ENCODE assay signal across 7 mouse cellular contexts in the genomic region with DNA sequence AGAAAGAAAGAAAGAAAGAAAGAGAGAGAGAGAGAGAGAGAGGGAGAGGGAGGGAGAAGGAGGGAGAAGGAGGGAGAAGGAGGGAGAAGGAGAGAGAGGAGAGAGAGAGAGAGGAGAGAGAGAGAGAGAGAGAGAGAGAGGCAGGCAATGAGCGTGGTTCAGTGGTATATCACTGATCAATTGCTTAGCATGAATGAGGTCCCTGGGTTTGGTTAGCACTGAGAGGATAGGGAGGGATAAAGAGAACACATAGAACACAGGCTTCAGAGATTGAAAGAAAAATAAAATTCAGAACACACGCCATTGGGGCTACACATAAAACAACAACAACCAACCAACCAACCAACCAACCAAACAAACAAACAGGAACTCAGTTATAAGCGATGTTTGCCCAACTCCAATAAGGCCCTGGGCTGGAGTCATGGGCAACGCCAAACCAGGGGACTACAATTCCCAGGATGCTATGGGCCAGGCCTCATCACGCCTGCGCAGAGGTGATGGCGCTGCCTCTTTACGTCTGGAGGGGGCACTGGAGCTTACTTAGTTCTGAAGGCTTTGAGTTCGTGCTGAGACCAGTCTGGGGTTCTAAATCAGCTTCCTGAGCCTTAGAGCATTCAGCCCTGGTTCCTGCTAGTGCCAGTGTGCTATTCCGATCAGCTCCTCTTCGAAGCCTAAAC. TPM values are rescaled to one million over a fixed set of nuclear protein-coding genes. Genes with fewer than 3 reads are reported as not detected.
DNase-seq lines count a peak whose midpoint lies in the region; ATAC-seq lines count a peak whose summit lies in the region.

No protein-coding gene starts in this region.

- ATAC-seq in intestine, embryonic 15.5 days: peak; percentile 90

- no peak overlapping the region for H3K27ac ChIP-seq in intestine, embryonic 15.5 days

- WGBS in intestine, embryonic 15.5 days: 22% methylated on average over 11 of the region's 11 CpGs

- H3K4me2 ChIP-seq in intestine, embryonic 15.5 days (replicated peaks): peak overlapping the region; percentile 59

- H3K9me3 ChIP-seq in intestine, embryonic 15.5 days: no peaks in the 10 kb centered on the region

- H3K4me3 ChIP-seq in intestine, embryonic 15.5 days (replicated peaks): peak overlapping the region; percentile 23

- no peaks in the 10 kb centered on the region for H3K36me3 ChIP-seq in intestine, embryonic 15.5 days

- H3K4me1 ChIP-seq in intestine, embryonic 15.5 days (replicated peaks): no peaks in the 10 kb centered on the region

- no peaks in the 10 kb centered on the region for H3K27me3 ChIP-seq in intestine, embryonic 15.5 days (replicated peaks)

- H3K9ac ChIP-seq in intestine, embryonic 15.5 days: no peak overlapping the region

- DNase-seq in adrenal gland, adult 8-10 months: peak; percentile 83
- DNase-seq in embryo, embryonic 11.5 days (ENCODE audit: low read depth, low spot score): peak; percentile 88
- DNase-seq in gastrocnemius, postnatal 36 days: peak; percentile 79 to 89
- peak; percentile 81 to 91 for DNase-seq in left cerebral cortex, postnatal 25 days (ENCODE audit: low spot score in 2 of 2)
- DNase-seq in mesoderm, embryonic 11.5 days (ENCODE audit: low read depth, low spot score): peak; percentile 92
- DNase-seq in right cerebral cortex, postnatal 36 days (ENCODE audit: low spot score in 2 of 2): peak; percentile 83 to 84

- intact Hi-C loops in gastrocnemius, postnatal 36 days (cut with DNase I): loop anchor here (2.0 kb wide), 1 partner anchor 31 kb away; no protein-coding TSS in a partner anchor
- intact Hi-C loops in left cerebral cortex, postnatal 25 days (cut with DNase I): loop anchor here (1.0 kb wide), 1 partner anchor 36 kb away; no protein-coding TSS in a partner anchor

RNA-seq across cellular contexts. Expression of a gene that starts 5.5 kb away (rescaled TPM):
- total RNA-seq in adrenal gland, adult 8-10 months (2022): under 1 TPM in 1 of 4 experiments, not detected in 3; 0.48 TPM
- not detected for total RNA-seq in gastrocnemius, postnatal 36 days (2021)
- not detected in 2 replicates for polyA plus RNA-seq in intestine, embryonic 15.5 days (2015; fragmentation: Nextera tagmentation; extraction: Ambion mirVana)
- not detected for total RNA-seq in left cerebral cortex, postnatal 25 days (2021)

RNA-seq across cellular contexts. Expression of a gene that starts 14.7 kb away (rescaled TPM):
- 10 to 100 TPM; 60.5 to 81.9 (median 64.0) TPM for total RNA-seq in adrenal gland, adult 8-10 months (2022)
- 10 to 100 TPM; 19.8 to 22.4 TPM for total RNA-seq in gastrocnemius, postnatal 36 days (2021)
- 98.8 and 102 TPM in 2 replicates for polyA plus RNA-seq in intestine, embryonic 15.5 days (2015; fragmentation: Nextera tagmentation; extraction: Ambion mirVana)
- 10 to 100 TPM; 22.3 to 25.4 TPM for total RNA-seq in left cerebral cortex, postnatal 25 days (2021)

RNA-seq across cellular contexts. Expression of a gene that starts 21.5 kb away (rescaled TPM):
- 1 to 10 TPM in 2 of 4 experiments, under 1 TPM in 2; 0.73 to 2.0 (median 1.2) TPM for total RNA-seq in adrenal gland, adult 8-10 months (2022)
- total RNA-seq in gastrocnemius, postnatal 36 days (2021): under 1 TPM in 1 of 2 experiments, not detected in 1; 0.32 TPM
- polyA plus RNA-seq in intestine, embryonic 15.5 days (2015; fragmentation: Nextera tagmentation; extraction: Ambion mirVana): 45.2 and 48.6 TPM in 2 replicates
- total RNA-seq in left cerebral cortex, postnatal 25 days (2021): under 1 TPM; 0.37 to 0.96 TPM

RNA-seq across cellular contexts. Expression of a gene that starts 23.6 kb away (rescaled TPM):
- 1 to 10 TPM; 1.6 to 5.6 (median 4.9) TPM for total RNA-seq in adrenal gland, adult 8-10 months (2022)
- total RNA-seq in gastrocnemius, postnatal 36 days (2021): not detected
- polyA plus RNA-seq in intestine, embryonic 15.5 days (2015; fragmentation: Nextera tagmentation; extraction: Ambion mirVana): 2.7 and 2.9 TPM in 2 replicates
- total RNA-seq in left cerebral cortex, postnatal 25 days (2021): 1 to 10 TPM; 1.0 to 2.2 TPM

RNA-seq across cellular contexts. Expression of a gene that starts 28.8 kb away (rescaled TPM):
- under 1 TPM in 3 of 4 experiments, not detected in 1; 0.32 to 0.68 (median 0.56) TPM for total RNA-seq in adrenal gland, adult 8-10 months (2022)
- 1 to 10 TPM; 3.4 to 4.4 TPM for total RNA-seq in gastrocnemius, postnatal 36 days (2021)
- polyA plus RNA-seq in intestine, embryonic 15.5 days (2015; fragmentation: Nextera tagmentation; extraction: Ambion mirVana): 18.0 and 30.0 TPM in 2 replicates
- total RNA-seq in left cerebral cortex, postnatal 25 days (2021): 1 to 10 TPM in 1 of 2 experiments, not detected in 1; 1.0 TPM
